Mouse (Mus musculus): Measurements from ENCODE around the gene Kcnq2. TPM values are rescaled to one million over a fixed set of nuclear protein-coding genes. Genes with fewer than 3 reads are reported as not detected.

Gene Kcnq2
- polyA plus RNA-seq, 1 experiment, result not detected

- 77% methylated on average over 2 of the region's 2 CpGs for WGBS
- H3K27ac ChIP-seq (ENCODE audit: control insufficient read depth, insufficient read depth, low read depth, low read length, poor library complexity), result no peak overlapping the region
Observed at GRCm38 (mm10) chr2:181079518-181079917, 55.6 kb downstream of the Kcnq2 start.

GRCm38 (mm10) chr2:181078908-181079307, 56.2 kb downstream of the Kcnq2 start:
- H3K4me3 ChIP-seq (replicated peaks; ENCODE audit: control insufficient read depth, low read depth, low read length), result no peak overlapping the region
- 73% methylated on average over 2 of the region's 2 CpGs for WGBS
- no peak overlapping the region for H3K27ac ChIP-seq (ENCODE audit: control insufficient read depth, insufficient read depth, low read depth, low read length, poor library complexity)
- TF ChIP-seq CTCF (IDR thresholded peaks at IDR 0.05; ENCODE audit: control insufficient read depth, insufficient read depth, low read length), result no peak
- TF ChIP-seq POLR2A (IDR thresholded peaks at IDR 0.05; ENCODE audit: borderline replicate concordance, control insufficient read depth, low read depth, low read length), result no peak
- H3K4me1 ChIP-seq (ENCODE audit: control insufficient read depth, insufficient read depth, low read length), result no peaks in the 10 kb centered on the region

More at GRCm38 (mm10) chr2:181079518-181079917, 55.6 kb downstream of the Kcnq2 start:
- no peak for TF ChIP-seq CTCF (IDR thresholded peaks at IDR 0.05; ENCODE audit: control insufficient read depth, insufficient read depth, low read length)
- TF ChIP-seq POLR2A (IDR thresholded peaks at IDR 0.05; ENCODE audit: borderline replicate concordance, control insufficient read depth, low read depth, low read length), result no peak
- no peak overlapping the region for H3K4me3 ChIP-seq (replicated peaks; ENCODE audit: control insufficient read depth, low read depth, low read length)
- no peaks in the 10 kb centered on the region for H3K4me1 ChIP-seq (ENCODE audit: control insufficient read depth, insufficient read depth, low read length)

GRCm38 (mm10) chr2:181075501-181075900, 59.6 kb downstream of the Kcnq2 start:
- Histone ChIP-seq H3K27ac (ENCODE audit: control insufficient read depth, insufficient read depth, low read depth, low read length, poor library complexity) (no peak overlapping the region), H3K4me1 (ENCODE audit: control insufficient read depth, insufficient read depth, low read length) (no peaks in the 10 kb centered on the region), H3K4me3 (replicated peaks; ENCODE audit: control insufficient read depth, low read depth, low read length) (no peak overlapping the region)
- WGBS, result 78% methylated on average over 12 of the region's 12 CpGs
- TF ChIP-seq POLR2A (IDR thresholded peaks at IDR 0.05; ENCODE audit: borderline replicate concordance, control insufficient read depth, low read depth, low read length) (no peak), CTCF (IDR thresholded peaks at IDR 0.05; ENCODE audit: control insufficient read depth, insufficient read depth, low read length) (no peak)

- H3K4me3 ChIP-seq (replicated peaks; ENCODE audit: control insufficient read depth, low read depth, low read length), result no peak overlapping the region
- no peak overlapping the region for H3K27ac ChIP-seq (ENCODE audit: control insufficient read depth, insufficient read depth, low read depth, low read length, poor library complexity)
- TF ChIP-seq CTCF (IDR thresholded peaks at IDR 0.05; ENCODE audit: control insufficient read depth, insufficient read depth, low read length), result no peak
- no peak for TF ChIP-seq POLR2A (IDR thresholded peaks at IDR 0.05; ENCODE audit: borderline replicate concordance, control insufficient read depth, low read depth, low read length)
- 3% methylated on average over 1 of the region's 1 CpGs for WGBS
- no peaks in the 10 kb centered on the region for H3K4me1 ChIP-seq (ENCODE audit: control insufficient read depth, insufficient read depth, low read length)
Observed at GRCm38 (mm10) chr2:181072403-181072714, 62.7 kb downstream of the Kcnq2 start.

GRCm38 (mm10) chr2:181071706-181072402, 63.2 kb downstream of the Kcnq2 start:
- 45% methylated on average over 7 of the region's 7 CpGs for WGBS
- H3K4me3 ChIP-seq (replicated peaks; ENCODE audit: control insufficient read depth, low read depth, low read length), result no peak overlapping the region
- no peak for TF ChIP-seq POLR2A (IDR thresholded peaks at IDR 0.05; ENCODE audit: borderline replicate concordance, control insufficient read depth, low read depth, low read length)
- TF ChIP-seq CTCF (IDR thresholded peaks at IDR 0.05; ENCODE audit: control insufficient read depth, insufficient read depth, low read length), result peak; percentile 87
- H3K4me1 ChIP-seq (ENCODE audit: control insufficient read depth, insufficient read depth, low read length), result no peaks in the 10 kb centered on the region
- no peak overlapping the region for H3K27ac ChIP-seq (ENCODE audit: control insufficient read depth, insufficient read depth, low read depth, low read length, poor library complexity)

- no peaks in the 10 kb centered on the region for H3K4me1 ChIP-seq (ENCODE audit: control insufficient read depth, insufficient read depth, low read length)
- H3K27ac ChIP-seq (ENCODE audit: control insufficient read depth, insufficient read depth, low read depth, low read length, poor library complexity), result no peak overlapping the region
- H3K4me3 ChIP-seq (replicated peaks; ENCODE audit: control insufficient read depth, low read depth, low read length), result no peak overlapping the region
- WGBS, result 61% methylated on average over 7 of the region's 7 CpGs
- TF ChIP-seq POLR2A (IDR thresholded peaks at IDR 0.05; ENCODE audit: borderline replicate concordance, control insufficient read depth, low read depth, low read length) (no peak), CTCF (IDR thresholded peaks at IDR 0.05; ENCODE audit: control insufficient read depth, insufficient read depth, low read length) (no peak)
Observed at GRCm38 (mm10) chr2:181070136-181070535, 65.0 kb downstream of the Kcnq2 start.

- WGBS, result 73% methylated on average over 5 of the region's 5 CpGs
- no peak overlapping the region for H3K27ac ChIP-seq (ENCODE audit: control insufficient read depth, insufficient read depth, low read depth, low read length, poor library complexity)
- H3K4me3 ChIP-seq (replicated peaks; ENCODE audit: control insufficient read depth, low read depth, low read length), result no peak overlapping the region
- H3K4me1 ChIP-seq (ENCODE audit: control insufficient read depth, insufficient read depth, low read length), result no peaks in the 10 kb centered on the region
- no peak for TF ChIP-seq CTCF (IDR thresholded peaks at IDR 0.05; ENCODE audit: control insufficient read depth, insufficient read depth, low read length)
- no peak for TF ChIP-seq POLR2A (IDR thresholded peaks at IDR 0.05; ENCODE audit: borderline replicate concordance, control insufficient read depth, low read depth, low read length)
Observed at GRCm38 (mm10) chr2:181068499-181068898, 66.6 kb downstream of the Kcnq2 start.

GRCm38 (mm10) chr2:181065827-181066226, 69.3 kb downstream of the Kcnq2 start:
- H3K27ac ChIP-seq (ENCODE audit: control insufficient read depth, insufficient read depth, low read depth, low read length, poor library complexity), result no peak overlapping the region
- WGBS, result 35% methylated on average over 4 of the region's 4 CpGs
- no peaks in the 10 kb centered on the region for H3K4me1 ChIP-seq (ENCODE audit: control insufficient read depth, insufficient read depth, low read length)
- H3K4me3 ChIP-seq (replicated peaks; ENCODE audit: control insufficient read depth, low read depth, low read length), result no peak overlapping the region
- TF ChIP-seq POLR2A (IDR thresholded peaks at IDR 0.05; ENCODE audit: borderline replicate concordance, control insufficient read depth, low read depth, low read length) (no peak), CTCF (IDR thresholded peaks at IDR 0.05; ENCODE audit: control insufficient read depth, insufficient read depth, low read length) (no peak)

- TF ChIP-seq CTCF (IDR thresholded peaks at IDR 0.05; ENCODE audit: control insufficient read depth, insufficient read depth, low read length) (peak; percentile 82), POLR2A (IDR thresholded peaks at IDR 0.05; ENCODE audit: borderline replicate concordance, control insufficient read depth, low read depth, low read length) (no peak)
- WGBS, result 17% methylated on average over 5 of the region's 5 CpGs
- H3K4me3 ChIP-seq (replicated peaks; ENCODE audit: control insufficient read depth, low read depth, low read length), result no peak overlapping the region
- H3K4me1 ChIP-seq (ENCODE audit: control insufficient read depth, insufficient read depth, low read length), result no peaks in the 10 kb centered on the region
- no peak overlapping the region for H3K27ac ChIP-seq (ENCODE audit: control insufficient read depth, insufficient read depth, low read depth, low read length, poor library complexity)
Observed at GRCm38 (mm10) chr2:181060127-181060526, 75.0 kb downstream of the Kcnq2 start.

All from bone marrow, adult 2 months (tissue).